Mouse (Mus musculus) spleen, adult 2 months (tissue): ENCODE data around the gene Fkbp11.

Experiments
- CTCF ChIP-seq: fragments of 200-500 bp; IDR thresholded peaks from 2 replicates; pipeline ENCODE4 v1.5.1; 2011; ENCODE audit warnings: mild to moderate bottlenecking, inconsistent platforms; ENCODE audit not compliant: insufficient read depth, insufficient read length, insufficient replicate concordance; ENCODE audit errors: extremely low read depth
- POLR2A ChIP-seq: fragments of 200-500 bp; IDR thresholded peaks from 2 replicates; pipeline ENCODE4 v1.6.1; 2011; ENCODE audit warnings: low read depth, low read length, inconsistent platforms

GRCm38 (mm10) chr15:98768259-98768658, 40.3 kb upstream of the Fkbp11 start:
- TF ChIP-seq CTCF (no peak), POLR2A (no peak)
